Mouse (Mus musculus) mouse trophoblast stem cell (cell line): ENCODE measurements at regions not wholly inside any gene's neighbourhood (a gene's known extent, or its start where the extent isn't known, plus 50 kb on each side); places are given as distances from the start of the nearest gene placed in this dataset.

Source experiments
- in situ Hi-C, 2 experiments: fragments of 300-500 bp; cut with MseI, MboI; formaldehyde crosslinking; loops; 2 replicates in 1 of 2; 3 replicates in 1 of 2; pipeline ENCODE4 v1.15.1; 2025

DNA sequence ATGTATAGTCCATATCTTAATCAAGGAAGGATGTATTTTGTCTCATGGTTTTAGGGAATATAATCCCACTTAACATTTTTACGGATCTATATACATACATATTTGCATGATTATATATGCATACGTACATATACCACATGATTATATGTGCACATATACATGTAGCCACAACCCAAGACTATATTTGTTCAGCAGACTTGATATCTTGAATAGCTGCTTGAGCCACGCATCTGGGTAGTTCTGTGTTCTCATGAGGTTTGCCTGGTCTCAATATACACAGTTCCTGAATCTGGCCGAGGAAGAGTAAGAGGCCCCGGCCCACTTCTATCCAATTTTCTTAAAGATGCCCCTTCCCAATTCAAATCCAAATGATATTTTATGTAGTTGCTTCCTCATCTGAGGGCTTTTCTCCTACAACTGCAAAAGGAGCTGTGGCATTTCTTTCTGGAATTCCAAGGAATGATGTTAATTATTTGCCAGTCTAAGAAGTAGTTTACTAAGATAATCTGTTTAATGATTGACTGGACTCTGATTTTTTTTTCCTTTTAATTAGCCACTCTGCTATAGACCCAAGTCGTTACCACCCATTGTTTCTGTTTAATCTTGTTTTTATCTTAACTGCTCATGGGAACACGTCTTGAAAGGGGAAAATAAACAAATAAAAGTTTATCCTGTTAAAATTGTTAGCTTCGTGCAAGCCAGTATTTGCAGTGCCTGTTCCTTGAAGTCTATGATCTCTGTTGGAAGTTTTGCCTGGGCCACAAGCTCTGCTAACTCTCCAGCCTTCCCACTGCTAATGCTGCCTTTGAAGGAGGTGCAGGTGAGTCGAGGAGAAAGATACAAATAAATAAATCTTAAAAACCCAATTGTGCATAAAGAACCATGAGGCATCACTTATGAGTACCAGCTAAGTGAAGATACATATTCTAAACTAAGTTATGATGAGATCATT, 112.9 kb upstream of the Kitl start:
- in situ Hi-C loops, result no loop called here

DNA sequence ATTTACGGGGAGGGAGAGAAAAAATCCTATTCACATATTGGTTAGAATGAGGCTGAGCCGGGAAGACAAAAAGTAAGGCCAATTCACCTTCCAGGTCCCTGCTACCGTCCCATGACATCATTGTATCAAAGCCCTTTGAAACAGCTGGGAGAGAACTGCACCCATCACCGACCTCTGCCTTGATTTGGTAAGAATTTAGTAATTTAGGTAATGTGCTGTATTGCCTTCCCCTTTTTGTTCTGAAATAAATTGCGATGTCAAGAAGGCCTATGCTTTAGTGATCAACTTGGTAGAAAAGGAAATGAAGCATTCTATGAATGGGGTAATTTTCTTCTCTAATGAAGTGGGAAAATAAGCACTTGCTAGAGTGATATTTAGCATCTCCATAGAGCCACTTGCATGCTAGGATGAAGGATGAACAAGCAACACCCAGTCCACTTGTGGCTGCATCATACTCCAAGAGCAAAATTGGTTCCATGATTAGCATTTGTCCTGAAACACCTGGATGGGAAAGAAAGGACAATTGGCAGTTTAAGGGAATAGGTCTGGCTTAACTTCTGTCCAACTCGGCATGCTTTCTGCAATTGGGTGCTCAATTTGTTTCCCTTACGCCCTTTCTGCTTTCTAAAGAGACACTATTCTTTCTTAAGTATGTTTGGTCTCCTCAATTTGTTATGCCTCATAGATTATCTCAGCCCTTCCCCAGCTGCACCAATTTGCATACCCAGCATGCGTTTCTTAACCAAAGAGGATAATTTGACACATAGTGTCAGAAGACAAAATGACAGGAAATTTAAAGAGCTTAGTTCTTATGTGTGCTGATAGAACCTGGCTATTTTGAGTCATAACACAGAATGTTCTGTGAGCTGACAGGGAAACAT, 114.2 kb upstream of the Kitl start:
- in situ Hi-C loops, result no loop called here

DNA sequence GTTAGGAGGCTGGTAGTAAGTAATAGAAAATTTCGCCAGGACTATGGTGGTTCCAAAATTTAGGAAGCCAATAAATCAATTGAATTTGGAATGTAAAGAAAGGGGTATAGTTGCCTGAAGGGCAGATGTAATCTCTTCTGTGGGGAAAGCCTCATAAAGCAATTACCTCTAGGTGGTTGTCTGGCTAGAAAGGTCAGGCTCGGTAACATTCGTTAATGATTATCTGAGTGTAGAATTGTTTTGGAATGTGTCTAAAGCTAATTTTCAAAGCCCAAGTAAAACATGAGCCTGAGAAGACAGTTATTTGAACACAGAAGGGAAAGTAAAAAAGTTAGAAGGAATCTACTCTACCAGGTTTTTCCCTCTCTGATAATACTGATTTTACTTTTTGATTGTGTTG, 121.4 kb upstream of the Kitl start:
- in situ Hi-C loops, result no loop called here

GRCm38 (mm10) chr10:99891899-99892298, 123.5 kb upstream of the Kitl start:
- in situ Hi-C loops, result no loop called here

- in situ Hi-C loops, result no loop called here
These were observed 122.4 kb upstream of the Csl start for GRCm38 (mm10) chr10:99881901-99882300.

GRCm38 (mm10) chr10:99879362-99879761, 119.9 kb upstream of the Csl start:
- in situ Hi-C loops, result no loop called here

GRCm38 (mm10) chr10:99864711-99865110, 105.3 kb upstream of the Csl start:
- in situ Hi-C loops, result loop anchor here in 1 of 2 experiments (25.0 kb wide), 1 partner anchor 548 kb away; no protein-coding TSS in a partner anchor

GRCm38 (mm10) chr10:99860322-99861089, 101.0 kb upstream of the Csl start:
- in situ Hi-C loops, result loop anchor here in 1 of 2 experiments (25.0 kb wide), 1 partner anchor 552 kb away; no protein-coding TSS in a partner anchor

DNA sequence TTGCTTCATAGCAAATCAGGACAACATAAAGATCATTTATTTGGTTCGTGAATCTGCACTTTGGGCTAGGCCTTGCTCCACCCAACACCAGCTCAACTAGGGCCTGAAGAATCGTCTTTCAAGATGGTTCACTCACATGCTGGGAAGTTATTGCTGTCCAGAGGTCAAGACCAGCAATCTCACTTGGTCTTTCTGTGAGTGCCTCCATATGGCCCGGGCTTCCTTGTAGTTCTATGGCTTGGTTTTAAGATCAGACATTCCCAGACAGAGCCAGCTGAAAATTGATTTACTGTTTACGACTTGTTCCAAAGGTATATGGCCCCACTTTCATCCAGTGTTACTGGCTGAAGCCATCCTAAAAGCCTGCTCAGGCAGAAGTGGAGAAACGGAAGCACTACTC, 84.7 kb upstream of the Csl start:
- in situ Hi-C loops, result no loop called here

- in situ Hi-C loops, result no loop called here
These were observed 81.8 kb upstream of the Csl start for GRCm38 (mm10) chr10:99841167-99841843.

GRCm38 (mm10) chr10:99840179-99840876, 80.9 kb upstream of the Csl start:
- in situ Hi-C loops, result no loop called here

DNA sequence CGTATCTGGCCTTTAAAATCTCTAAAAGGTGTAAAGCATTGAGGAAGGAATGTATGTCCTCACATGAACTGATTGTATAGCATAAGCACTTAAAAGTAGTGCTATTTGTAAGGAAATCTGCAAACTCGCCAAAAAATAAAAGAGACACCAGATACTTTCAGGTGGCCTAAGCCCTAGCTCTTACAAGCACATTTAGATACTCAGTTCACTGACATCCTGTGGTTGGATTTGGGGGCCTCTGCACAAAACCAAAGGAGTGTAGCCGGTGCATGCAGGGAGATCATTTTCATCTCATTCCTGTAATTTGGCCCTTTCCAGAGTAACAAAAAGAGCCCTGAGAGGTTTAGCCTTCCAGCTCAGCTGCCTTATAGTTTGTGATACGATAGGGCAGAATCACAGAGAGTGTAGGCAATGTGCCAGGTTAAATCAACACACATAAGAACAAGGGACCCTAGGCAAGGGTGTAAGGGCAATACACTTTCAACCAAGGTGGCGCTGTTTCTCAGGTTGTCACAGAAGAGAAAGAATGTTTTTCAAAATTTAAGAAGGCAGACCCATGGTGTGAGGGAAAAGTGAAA, 77.5 kb upstream of the Csl start:
- in situ Hi-C loops, result no loop called here

DNA sequence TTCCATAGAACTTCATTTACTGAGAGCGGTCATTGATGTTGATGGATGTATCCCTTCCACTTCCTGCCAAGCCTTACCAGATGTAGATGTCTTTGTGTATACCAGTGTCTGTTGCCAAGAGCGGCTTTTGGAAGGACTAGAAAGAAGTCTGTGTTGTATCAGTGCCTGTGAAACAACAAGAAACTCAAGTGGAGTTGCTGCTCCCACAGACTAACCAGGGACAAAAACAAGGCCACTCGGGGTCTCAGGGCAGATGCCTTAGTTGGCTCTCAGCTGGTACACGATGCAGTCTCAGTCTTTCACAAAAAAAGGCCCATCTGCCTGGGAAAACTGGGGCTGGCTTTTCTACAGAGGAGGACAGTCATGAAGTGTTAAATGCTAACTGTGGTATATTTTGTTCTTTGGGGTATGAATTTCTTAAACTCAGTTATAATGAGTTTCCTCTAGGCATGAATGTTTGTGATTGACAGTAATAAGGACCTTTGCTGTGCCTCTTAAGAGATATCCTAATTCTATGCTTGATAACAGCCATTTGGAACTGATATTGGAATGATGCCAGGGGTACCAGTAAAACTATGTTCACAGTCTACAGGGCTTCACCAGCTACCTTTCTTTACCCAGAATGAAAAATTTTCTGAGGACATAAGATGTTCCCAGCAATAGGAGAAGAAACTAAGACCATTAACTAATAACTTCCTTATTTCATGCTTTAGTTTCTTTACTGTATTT, 75.6 kb upstream of the Csl start:
- in situ Hi-C loops, result no loop called here

- in situ Hi-C loops, result no loop called here
These were observed 70.5 kb upstream of the Csl start for GRCm38 (mm10) chr10:99829974-99830373.

GRCm38 (mm10) chr10:99827476-99827875, 68.0 kb upstream of the Csl start:
- in situ Hi-C loops, result no loop called here

GRCm38 (mm10) chr10:99825881-99826280, 66.4 kb upstream of the Csl start:
- in situ Hi-C loops, result no loop called here

GRCm38 (mm10) chr10:99812069-99812650, 52.7 kb upstream of the Csl start:
- in situ Hi-C loops, result no loop called here

- in situ Hi-C loops, result no loop called here
These were observed 52.0 kb upstream of the Csl start for GRCm38 (mm10) chr10:99811430-99811829.
